Mouse (Mus musculus) Patski (cell line): ENCODE data around the gene Pls3. TPM values are rescaled to one million over a fixed set of nuclear protein-coding genes. Genes with fewer than 3 reads are reported as not detected.
A peak's percentile ranks its signal among the peaks of the same experiment; 100 is the strongest.
"Not testable (repeated sequence)": the region's sequence is repeated elsewhere in the genome, so short reads cannot be mapped to it uniquely, and the experiment has no call there.

ENCODE experiments used
- ATAC-seq: fragments of 100-300 bp; one replicate; pipeline ENCODE4 v1.8.0; 2021
- CTCF ChIA-PET: fragments of 350-600 bp; sonication (Branson Sonifier 250); formaldehyde crosslinking; loops from one replicate; lab custom pipeline; 2022; ENCODE audit warnings: inconsistent platforms; lab: Charles Lee
- POLR2A ChIA-PET: fragments of 350-600 bp; sonication (Branson Sonifier 250); formaldehyde crosslinking; loops from one replicate; lab custom pipeline; 2022; ENCODE audit warnings: antibody characterized with exemption, inconsistent platforms; lab: Charles Lee
- DNase-seq: peaks from one replicate; pipeline ENCODE4 v3.0.0-alpha.2; 2011; ENCODE audit warnings: low read depth, low spot score
- H3K27me3 ChIP-seq: fragments of 371-371 bp; one replicate; pipeline ENCODE4 v1.5.1; 2021
- CTCF ChIP-seq: fragments of 100-300 bp; IDR thresholded peaks from one replicate; pipeline ENCODE4 v1.5.1; 2021
- in situ Hi-C: fragments of 300-500 bp; cut with MboI; formaldehyde crosslinking; loops from 3 replicates; pipeline ENCODE4 v1.11.1; 2018; ENCODE audit warnings: low pct_unique_long_range_greater_than_20kb, mixed read lengths
- polyA plus RNA-seq: library from polyadenylated mRNA; unstranded; gene quantifications from one replicate; pipeline ENCODE4 v1.2.3, GENCODE M21; 2021

Gene Pls3
- polyA plus RNA-seq, 1 experiment from 2014 or later = 79.8 TPM

GRCm38 (mm10) chrX:75744466-75744865, 130.5 kb downstream of the Pls3 start:
- CTCF ChIA-PET, POLR2A ChIA-PET, in situ Hi-C loops, H3K27me3 ChIP-seq: not testable (repeated sequence)
- ATAC-seq (peak; percentile 47), DNase-seq (peak; percentile 81)
- peak; percentile 80 for TF ChIP-seq CTCF

GRCm38 (mm10) chrX:75739464-75739863, 135.5 kb downstream of the Pls3 start:
- DNase-seq, POLR2A ChIA-PET, CTCF ChIA-PET, ATAC-seq, in situ Hi-C loops, H3K27me3 ChIP-seq: not testable (repeated sequence)
